14 mouse cellular contexts compared by ENCODE assay signal in genomic region chr5:147317991-147318390, GRCm38 (mm10). TPM values are rescaled to one million over a fixed set of nuclear protein-coding genes. Genes with fewer than 3 reads are reported as not detected.
DNase-seq lines count a peak whose midpoint lies in the region; ATAC-seq and TF ChIP-seq lines count a peak whose summit lies in the region.
"Had no signal": no experiment of that assay in that cellular context is flagged by ENCODE, and none has a peak within 500 bp of the region (broad histone marks: within the 10 kb centered on the region; RNA-seq: fewer than 3 reads in every experiment).

No protein-coding gene starts in this region.

- H3K79me3 ChIP-seq in C2C12 (ENCODE audit: low read depth) = no peaks in the 10 kb centered on the region

- no peaks in the 10 kb centered on the region for H3K9me3 ChIP-seq in liver, embryonic 12.5 days (replicated peaks)
- H3K9me3 ChIP-seq in intestine, embryonic 14.5 days (ENCODE audit: control insufficient read depth, low read length) = no peaks in the 10 kb centered on the region
- H3K9me3 ChIP-seq: heart, embryonic 13.5 days; limb, embryonic 15.5 days; midbrain, embryonic 13.5 days had no signal

- no peak for ATAC-seq in cerebellum, adult (ENCODE audit: insufficient number of reproducible peaks, low FRiP score, low TSS enrichment)
- no peak for ATAC-seq in liver, embryonic 12.5 days
- ATAC-seq in intestine, embryonic 14.5 days (replicated peaks; ENCODE audit: low FRiP score, low TSS enrichment, low read depth) = no peak
- ATAC-seq in megakaryocyte, adult 5-6 weeks (ENCODE audit: poor library complexity, severe bottlenecking) = no peak
- ATAC-seq: midbrain, embryonic 13.5 days had no signal

- no peak overlapping the region for H3K27ac ChIP-seq in cerebellum, adult 2 months (ENCODE audit: insufficient read depth, low read length)
- H3K27ac ChIP-seq in liver, adult 2 months (replicated peaks; ENCODE audit: insufficient read depth, low read depth, low read length) = no peak overlapping the region
- no peak overlapping the region for H3K27ac ChIP-seq in liver, embryonic 12.5 days
- no peak overlapping the region for H3K27ac ChIP-seq in intestine, embryonic 14.5 days (ENCODE audit: low read depth)
- H3K27ac ChIP-seq: heart, embryonic 13.5 days; limb, embryonic 15.5 days; midbrain, embryonic 13.5 days had no signal

- H3K9ac ChIP-seq in liver, adult 2 months (ENCODE audit: low read depth, low read length) = no peak overlapping the region; the same call in 1 of the 2 replicates
- H3K9ac ChIP-seq in liver, embryonic 12.5 days = no peak overlapping the region
- no peak overlapping the region for H3K9ac ChIP-seq in intestine, embryonic 14.5 days (ENCODE audit: low read length)
- H3K9ac ChIP-seq: heart, embryonic 13.5 days; limb, embryonic 15.5 days; midbrain, embryonic 13.5 days had no signal

- no peak overlapping the region for H3ac ChIP-seq in C2C12 (ENCODE audit: control insufficient read depth, insufficient read length, low read depth)

- TF ChIP-seq CTCF in cerebellum, adult 2 months (IDR thresholded peaks at IDR 0.05; ENCODE audit: borderline replicate concordance, insufficient read depth, low read depth, low read length) = peak; percentile 26; the same call in 1 of the 2 replicates
- peak; percentile 77 for TF ChIP-seq CTCF in liver, adult 2 months (IDR thresholded peaks at IDR 0.05; ENCODE audit: low read depth, low read length)
- peak; percentile 50 for TF ChIP-seq CTCF in C2C12 (IDR thresholded peaks at IDR 0.05; ENCODE audit: control insufficient read depth, insufficient read depth, insufficient read length)

- no peaks in the 10 kb centered on the region for H3K4me1 ChIP-seq in cerebellum, adult 2 months (ENCODE audit: control insufficient read depth, insufficient read depth, low read length)
- peaks cover 12% of the 10 kb centered on the region for H3K4me1 ChIP-seq in liver, adult 2 months (ENCODE audit: control insufficient read depth, insufficient read depth, low read length)
- no peaks in the 10 kb centered on the region; the same call in 1 of the 2 replicates for H3K4me1 ChIP-seq in liver, embryonic 12.5 days
- H3K4me1 ChIP-seq in intestine, embryonic 14.5 days (replicated peaks; ENCODE audit: control insufficient read depth, insufficient read depth, low read length) = no peaks in the 10 kb centered on the region

- DNase-seq in cerebellum, adult 2 months = no peak
- DNase-seq in liver, adult 2 months (ENCODE audit: extremely low read depth, low read depth, low spot score) = no peak
- DNase-seq in intestine, embryonic 14.5 days (ENCODE audit: low spot score) = peak; percentile 58
- DNase-seq in gastrocnemius, postnatal 10 days = no peak
- DNase-seq: kidney, adult 11 months had no signal

- no peak overlapping the region for H3K4me2 ChIP-seq in liver, embryonic 12.5 days
- H3K4me2 ChIP-seq in intestine, embryonic 14.5 days (ENCODE audit: low read length) = no peak overlapping the region
- H3K4me2 ChIP-seq: heart, embryonic 13.5 days; limb, embryonic 15.5 days; midbrain, embryonic 13.5 days had no signal

- no peak for TF ChIP-seq POLR2A in cerebellum, adult 2 months (IDR thresholded peaks at IDR 0.05; ENCODE audit: borderline replicate concordance, insufficient read depth, low read length)
- no peak for TF ChIP-seq POLR2A in liver, adult 2 months (IDR thresholded peaks at IDR 0.05; ENCODE audit: extremely low read depth, insufficient read depth, low read length)

- 19% methylated on average over 7 of the region's 7 CpGs for WGBS in cerebellum, adult 2 months
- WGBS in liver, adult 2 months = 60% methylated on average over 7 of the region's 7 CpGs
- 23% methylated on average over 7 of the region's 7 CpGs for WGBS in liver, embryonic 12.5 days (ENCODE audit: insufficient replicate concordance)
- 34% methylated on average over 7 of the region's 7 CpGs for WGBS in intestine, embryonic 14.5 days

- peaks cover 5% of the 10 kb centered on the region; the same call in 1 of the 2 replicates for H3K79me2 ChIP-seq in liver, adult 2 months (ENCODE audit: control insufficient read depth, insufficient read depth, low read length)
- no peaks in the 10 kb centered on the region for H3K79me2 ChIP-seq in C2C12 (ENCODE audit: control insufficient read depth, insufficient read depth)

- H3K27me3 ChIP-seq in cerebellum, adult 2 months (ENCODE audit: control insufficient read depth, insufficient read depth, low read length) = no peaks in the 10 kb centered on the region; the same call in 1 of the 2 replicates
- H3K27me3 ChIP-seq in liver, adult 2 months (ENCODE audit: control insufficient read depth, insufficient read depth, low read length) = no peaks in the 10 kb centered on the region
- peaks cover 98% of the 10 kb centered on the region for H3K27me3 ChIP-seq in liver, embryonic 12.5 days (replicated peaks)
- peaks cover 30% of the 10 kb centered on the region for H3K27me3 ChIP-seq in C2C12 (ENCODE audit: control insufficient read depth, insufficient read depth, insufficient read length)
- H3K27me3 ChIP-seq in intestine, embryonic 14.5 days (replicated peaks; ENCODE audit: control insufficient read depth, insufficient read depth, low read length) = peaks cover 71% of the 10 kb centered on the region

- peaks cover 7% of the 10 kb centered on the region; the same call in 1 of the 2 replicates for H3K36me3 ChIP-seq in liver, adult 2 months (ENCODE audit: control insufficient read depth, insufficient read depth, low read length)
- no peaks in the 10 kb centered on the region for H3K36me3 ChIP-seq in liver, embryonic 12.5 days
- H3K36me3 ChIP-seq in C2C12 (ENCODE audit: control insufficient read depth, insufficient read depth) = no peaks in the 10 kb centered on the region
- H3K36me3 ChIP-seq in intestine, embryonic 14.5 days (ENCODE audit: control insufficient read depth, insufficient read depth, low read length) = no peaks in the 10 kb centered on the region
- H3K36me3 ChIP-seq: heart, embryonic 13.5 days; limb, embryonic 15.5 days; midbrain, embryonic 13.5 days had no signal

- no peak overlapping the region for H3K4me3 ChIP-seq in cerebellum, adult 2 months (replicated peaks; ENCODE audit: insufficient read depth, low read depth, low read length)
- H3K4me3 ChIP-seq in liver, adult 2 months (ENCODE audit: insufficient read depth, low read depth, low read length) = no peak overlapping the region
- no peak overlapping the region for H3K4me3 ChIP-seq in liver, embryonic 12.5 days
- H3K4me3 ChIP-seq in C2C12 (ENCODE audit: insufficient read depth, poor library complexity, severe bottlenecking) = no peak overlapping the region
- no peak overlapping the region for H3K4me3 ChIP-seq in intestine, embryonic 14.5 days (ENCODE audit: low read depth, low read length)
- H3K4me3 ChIP-seq: heart, embryonic 13.5 days; limb, embryonic 15.5 days; midbrain, embryonic 13.5 days had no signal

TF ChIP-seq in C2C12, 6 proteins besides CTCF, POLR2A, EP300 and RAD21:
- TF ChIP-seq CEBPB (IDR thresholded peaks at IDR 0.05; ENCODE audit: low read depth) (no peak), MAX (IDR thresholded peaks at IDR 0.05) (no peak), FOSL1 (IDR thresholded peaks at IDR 0.05; ENCODE audit: insufficient read depth, low read length, poor library complexity, severe bottlenecking) (no peak), MYOG (IDR thresholded peaks at IDR 0.05; ENCODE audit: control insufficient read depth, extremely low read depth, insufficient read length) (no peak), USF1 (IDR thresholded peaks at IDR 0.05; ENCODE audit: low read depth) (no peak), MYOD1 (IDR thresholded peaks at IDR 0.05; ENCODE audit: control insufficient read depth, insufficient read length, low read depth) (no peak)

RNA-seq across cellular contexts. Expression of gene Urad, which starts 4.2 kb away (rescaled TPM):
- polyA plus RNA-seq in cerebellum, adult 2 months (2012; rRNA removed) = not detected in 2 replicates
- total RNA-seq in liver, adult 2 months (2014; rRNA removed) = 106 and 128 TPM in 2 replicates
- polyA plus RNA-seq in liver, adult 2 months (2012; rRNA removed) = 154 and 217 TPM in 2 replicates
- polyA plus RNA-seq in liver, embryonic 12.5 days (2016; fragmentation: Nextera tagmentation; extraction: Ambion mirVana) = 0.21 TPM in 1 of 2 replicates, not detected in the other
- not detected for polyA plus RNA-seq in C2C12 (2012; fragmentation: generic; extraction: Trizol)
- 1.6 and 1.7 TPM in 2 replicates for polyA plus RNA-seq in intestine, embryonic 14.5 days (2014; fragmentation: Nextera tagmentation; extraction: Ambion mirVana)
- total RNA-seq in gastrocnemius, postnatal 10 days (2021) = not detected
- not detected in 2 replicates for total RNA-seq in megakaryocyte, adult 5-6 weeks (2015)
- not detected in 2 replicates for total RNA-seq in megakaryocyte, adult 5-6 weeks (2017)
- total RNA-seq: layer of hippocampus, postnatal 10 days; neutrophil, adult 5-6 weeks had no signal
- polyA plus RNA-seq: heart, embryonic 13.5 days; limb, embryonic 15.5 days; midbrain, embryonic 13.5 days had no signal

RNA-seq across cellular contexts. Expression of gene Cdx2, which starts 10.9 kb away (rescaled TPM):
- polyA plus RNA-seq in cerebellum, adult 2 months (2012; rRNA removed) = not detected in 2 replicates
- not detected in 2 replicates for total RNA-seq in liver, adult 2 months (2014; rRNA removed)
- 0.04 TPM in 1 of 2 replicates, not detected in the other for polyA plus RNA-seq in liver, adult 2 months (2012; rRNA removed)
- polyA plus RNA-seq in liver, embryonic 12.5 days (2016; fragmentation: Nextera tagmentation; extraction: Ambion mirVana) = not detected in 2 replicates
- not detected for polyA plus RNA-seq in C2C12 (2012; fragmentation: generic; extraction: Trizol)
- polyA plus RNA-seq in intestine, embryonic 14.5 days (2014; fragmentation: Nextera tagmentation; extraction: Ambion mirVana) = 24.0 and 30.2 TPM in 2 replicates
- not detected for total RNA-seq in gastrocnemius, postnatal 10 days (2021)
- total RNA-seq in megakaryocyte, adult 5-6 weeks (2015) = not detected in 2 replicates
- not detected in 2 replicates for total RNA-seq in megakaryocyte, adult 5-6 weeks (2017)
- total RNA-seq: layer of hippocampus, postnatal 10 days; neutrophil, adult 5-6 weeks had no signal
- polyA plus RNA-seq: heart, embryonic 13.5 days; limb, embryonic 15.5 days; midbrain, embryonic 13.5 days had no signal

RNA-seq across cellular contexts. Expression of gene Pdx1, which starts 48.2 kb away (rescaled TPM):
- not detected in 2 replicates for polyA plus RNA-seq in cerebellum, adult 2 months (2012; rRNA removed)
- total RNA-seq in liver, adult 2 months (2014; rRNA removed) = not detected in 2 replicates
- polyA plus RNA-seq in liver, adult 2 months (2012; rRNA removed) = not detected in 2 replicates
- polyA plus RNA-seq in liver, embryonic 12.5 days (2016; fragmentation: Nextera tagmentation; extraction: Ambion mirVana) = 0.06 and 0.25 TPM in 2 replicates
- not detected for polyA plus RNA-seq in C2C12 (2012; fragmentation: generic; extraction: Trizol)
- 0.79 and 6.4 TPM in 2 replicates for polyA plus RNA-seq in intestine, embryonic 14.5 days (2014; fragmentation: Nextera tagmentation; extraction: Ambion mirVana)
- total RNA-seq in gastrocnemius, postnatal 10 days (2021) = not detected
- total RNA-seq in megakaryocyte, adult 5-6 weeks (2015) = not detected in 2 replicates
- not detected in 2 replicates for total RNA-seq in megakaryocyte, adult 5-6 weeks (2017)
- total RNA-seq: layer of hippocampus, postnatal 10 days; neutrophil, adult 5-6 weeks had no signal
- polyA plus RNA-seq: heart, embryonic 13.5 days; limb, embryonic 15.5 days; midbrain, embryonic 13.5 days had no signal

Comparison
In these comparisons a context has a peak if more than half of its experiments do, and no peak if none do; other contexts are left out.
1. RNA of gene Urad, which starts 4.2 kb away (polyA plus RNA-seq): 154 to 217 TPM in liver, adult 2 months; 1.6 to 1.7 TPM in intestine, embryonic 14.5 days, 0.21 TPM in liver, embryonic 12.5 days, not detected in C2C12 (single experiment) and not detected in cerebellum, adult 2 months; every median in the first group is over 10 times any median in the second.
2. CTCF ChIP-seq: peak in every context shown above with its lines; median percentile 77 in liver, adult 2 months; 50 in C2C12; 26 in cerebellum, adult 2 months.
3. RNA of gene Cdx2, which starts 10.9 kb away (polyA plus RNA-seq): 24.0 to 30.2 TPM in intestine, embryonic 14.5 days; 0.04 TPM in liver, adult 2 months, not detected in liver, embryonic 12.5 days, not detected in cerebellum, adult 2 months and not detected in C2C12 (single experiment); every median in the first group is over 10 times any median in the second.